Mouse (Mus musculus) forebrain, embryonic 11.5 days (tissue): ENCODE results near the gene Gm28048. TPM values are rescaled to one million over a fixed set of nuclear protein-coding genes. Genes with fewer than 3 reads are reported as not detected.
A peak's percentile ranks its signal among the peaks of the same experiment; 100 is the strongest.

Experiments used
- ATAC-seq: fragments of 200-750 bp; cut with Nextera tagmentation; replicated peaks from 2 replicates; pipeline ENCODE4 v1.8.0; 2017; ENCODE audit warnings: moderate TSS enrichment; ENCODE audit not compliant: low FRiP score
- DNase-seq: peaks from one replicate; pipeline ENCODE4 v3.0.0-alpha.2; 2017; ENCODE audit warnings: low spot score
- H3K27ac ChIP-seq: fragments of 300-500 bp; sonication (generic); 2 replicates; pipeline ENCODE4 v1.5.1; 2014; ENCODE audit warnings: low read depth, low read length
- H3K27me3 ChIP-seq: fragments of 300-500 bp; sonication (generic); 2 replicates; pipeline ENCODE4 v1.6.1; 2014; ENCODE audit warnings: mild to moderate bottlenecking, low read length, mixed read lengths; ENCODE audit not compliant: control insufficient read depth, insufficient read depth
- H3K36me3 ChIP-seq: fragments of 300-500 bp; sonication (generic); 2 replicates; pipeline ENCODE4 v1.6.1; 2014; ENCODE audit warnings: mild to moderate bottlenecking, low read length, moderate library complexity, mixed read lengths; ENCODE audit not compliant: control insufficient read depth, insufficient read depth
- H3K4me1 ChIP-seq: fragments of 300-500 bp; sonication (generic); replicated peaks from 2 replicates; pipeline ENCODE4 v1.6.1; 2014; ENCODE audit warnings: low read length, mixed read lengths; ENCODE audit not compliant: control insufficient read depth, insufficient read depth
- H3K4me2 ChIP-seq: fragments of 300-500 bp; sonication (generic); 2 replicates; pipeline ENCODE4 v1.6.1; 2014; ENCODE audit warnings: low read depth, mild to moderate bottlenecking, low read length, moderate library complexity, mixed read lengths; ENCODE audit not compliant: severe bottlenecking
- H3K4me3 ChIP-seq: fragments of 300-500 bp; sonication (generic); 2 replicates; pipeline ENCODE4 v1.5.1; 2014; ENCODE audit warnings: low read depth, low read length
- H3K9ac ChIP-seq: fragments of 300-500 bp; sonication (generic); 2 replicates; pipeline ENCODE4 v1.6.1; 2014; ENCODE audit warnings: low read length
- H3K9me3 ChIP-seq: fragments of 300-500 bp; sonication (generic); 2 replicates; pipeline ENCODE4 v1.6.1; 2016; ENCODE audit warnings: low read length, mixed read lengths; ENCODE audit not compliant: control insufficient read depth
- WGBS: fragments of 180-500 bp; shearing (Covaris S2); extraction: QIAGEN DNeasy Blood & Tissue Kit; methylation state at CpG from one replicate; pipeline ENCODE4 v1.1.7; 2014; 5-methylcytosine and 5-hydroxymethylcytosine counted together
- polyA plus RNA-seq: library from polyadenylated mRNA; unstranded; fragments of >200 nt; fragmentation: Nextera tagmentation; extraction: Ambion mirVana; gene quantifications from 2 replicates; pipeline ENCODE4 v1.2.1, GENCODE M21; 2014

Gm28048 gene
- polyA plus RNA-seq, 1 experiment from 2014 or later = 5.8 TPM

DNA sequence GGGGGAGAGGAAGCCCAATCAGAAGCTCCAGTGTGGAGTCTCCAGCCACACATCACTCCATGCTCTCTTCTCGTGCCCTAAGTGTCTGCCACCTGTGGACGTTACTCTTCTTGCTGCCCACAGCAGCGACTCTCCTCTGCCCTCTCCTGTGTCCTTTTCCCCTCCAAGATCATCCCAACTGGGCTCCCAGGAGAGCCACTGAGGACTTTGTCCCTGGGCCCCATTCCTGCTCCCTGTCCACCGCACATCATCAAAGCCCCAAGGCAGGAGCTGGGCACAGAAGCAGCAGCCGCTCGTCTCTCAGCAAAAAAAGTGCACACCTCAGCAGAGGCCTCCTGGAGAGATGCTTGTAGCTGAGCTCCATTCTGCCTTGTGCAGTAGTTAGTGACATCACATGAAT is 33.1 kb upstream of the Gm28048 start:
- Histone ChIP-seq H3K4me2 (no peak overlapping the region), H3K27ac (no peak overlapping the region), H3K9ac (no peak overlapping the region), H3K4me1 (no peaks in the 10 kb centered on the region), H3K36me3 (no peaks in the 10 kb centered on the region), H3K9me3 (no peaks in the 10 kb centered on the region), H3K27me3 (no peaks in the 10 kb centered on the region), H3K4me3 (no peak overlapping the region)
- WGBS = 76% methylated on average over 6 of the region's 6 CpGs
- DNase-seq (no peak), ATAC-seq (no peak)

DNA sequence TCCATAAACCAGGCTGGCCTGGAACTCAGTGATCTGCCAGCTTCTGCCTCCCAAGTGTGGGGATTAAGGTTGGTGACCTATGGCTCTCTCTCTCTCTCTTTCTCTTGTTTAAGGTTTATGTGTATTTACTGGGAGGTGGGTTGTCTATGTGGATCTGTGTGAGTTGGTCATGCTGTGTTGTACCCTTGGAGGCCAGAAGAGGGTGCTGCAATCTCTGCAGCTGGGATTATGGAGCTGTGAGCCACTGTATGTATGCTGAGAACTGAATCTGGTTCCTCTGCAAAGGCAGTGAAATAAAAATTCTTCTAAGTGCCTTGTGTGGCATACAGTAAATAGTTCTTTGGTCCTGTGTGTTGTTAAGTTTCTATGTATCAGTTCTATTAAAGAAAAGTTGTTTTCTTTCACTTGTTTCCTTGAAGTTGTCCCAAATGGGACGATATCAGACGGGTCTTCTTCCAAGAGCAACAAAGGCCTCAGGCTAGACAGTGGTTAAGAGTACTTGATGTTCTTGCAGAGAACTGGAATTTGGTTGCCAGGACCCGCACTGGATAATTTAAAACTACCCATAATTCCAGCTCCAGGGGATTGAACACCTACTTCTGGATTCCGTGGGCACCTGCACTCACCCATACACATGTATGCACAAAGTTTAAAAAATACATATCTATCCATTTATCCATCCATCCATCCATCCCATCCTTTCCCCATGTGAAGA is 31.8 kb upstream of the Gm28048 start:
- no peaks in the 10 kb centered on the region for H3K36me3 ChIP-seq
- H3K27ac ChIP-seq = no peak overlapping the region
- H3K4me2 ChIP-seq = no peak overlapping the region
- ATAC-seq (no peak), DNase-seq (no peak)
- no peaks in the 10 kb centered on the region for H3K9me3 ChIP-seq
- WGBS = 88% methylated on average over 4 of the region's 4 CpGs
- no peak overlapping the region for H3K4me3 ChIP-seq
- no peaks in the 10 kb centered on the region for H3K4me1 ChIP-seq
- no peak overlapping the region for H3K9ac ChIP-seq
- H3K27me3 ChIP-seq = no peaks in the 10 kb centered on the region

DNA sequence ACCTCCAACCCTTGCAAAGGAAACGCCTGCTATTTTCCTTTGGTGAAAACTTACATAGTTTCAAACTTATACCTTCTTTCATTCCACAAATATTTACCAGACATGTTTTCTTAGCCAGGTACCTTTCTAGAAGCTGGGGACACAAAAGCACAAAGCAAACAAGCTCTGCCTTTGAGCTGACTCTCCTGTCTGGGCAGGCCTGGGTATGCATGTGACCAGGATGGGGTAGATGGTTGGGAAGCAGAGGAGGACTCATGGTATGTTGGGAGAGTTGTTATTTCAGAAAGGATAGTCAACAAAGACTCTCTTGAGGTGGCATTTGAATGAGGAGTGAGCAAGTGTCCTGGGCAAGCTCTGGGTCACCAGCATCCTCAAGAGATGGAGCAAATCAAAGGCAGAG is 31.2 kb upstream of the Gm28048 start:
- no peak for ATAC-seq
- Histone ChIP-seq H3K9ac (no peak overlapping the region), H3K4me3 (no peak overlapping the region)

DNA sequence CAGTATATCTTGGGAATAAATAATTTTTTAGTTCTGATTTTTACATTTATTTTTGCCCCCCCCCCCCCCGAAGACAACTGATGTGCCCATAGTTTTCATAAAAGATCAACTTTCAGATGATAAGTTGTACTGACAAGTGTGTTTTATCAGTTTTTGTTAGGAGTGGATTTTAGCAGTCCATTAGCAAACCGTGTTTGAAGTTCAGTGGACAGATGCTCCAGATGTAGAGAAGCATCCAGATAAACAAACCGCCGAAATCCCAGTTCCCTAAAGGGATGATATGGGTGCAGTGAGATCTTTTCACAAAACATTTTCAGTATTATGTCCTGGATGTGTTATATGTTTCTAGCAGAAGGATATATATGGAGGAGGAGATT is 26.9 kb upstream of the Gm28048 start:
- Histone ChIP-seq H3K36me3 (peaks cover 4% of the 10 kb centered on the region; the same call in 1 of the 2 replicates), H3K9ac (peak overlapping the region; percentile 70), H3K4me1 (0 out of 2 replicates have a peak, but pooled peaks cover 3% of the 10 kb centered on the region), H3K27ac (no peak overlapping the region), H3K27me3 (no peaks in the 10 kb centered on the region), H3K4me2 (peak overlapping the region; percentile 48), H3K4me3 (peak overlapping the region; percentile 50), H3K9me3 (no peaks in the 10 kb centered on the region)
- no peak for ATAC-seq
- 47% methylated on average over 4 of the region's 4 CpGs for WGBS
- DNase-seq = no peak

More for the DNA sequence above, 31.2 kb upstream of the Gm28048 start:
- Histone ChIP-seq H3K9me3 (no peaks in the 10 kb centered on the region), H3K27me3 (no peaks in the 10 kb centered on the region), H3K4me1 (no peaks in the 10 kb centered on the region), H3K27ac (no peak overlapping the region), H3K4me2 (no peak overlapping the region), H3K36me3 (no peaks in the 10 kb centered on the region)
- DNase-seq = no peak
- 80% methylated on average over 1 of the region's 1 CpGs for WGBS

DNA sequence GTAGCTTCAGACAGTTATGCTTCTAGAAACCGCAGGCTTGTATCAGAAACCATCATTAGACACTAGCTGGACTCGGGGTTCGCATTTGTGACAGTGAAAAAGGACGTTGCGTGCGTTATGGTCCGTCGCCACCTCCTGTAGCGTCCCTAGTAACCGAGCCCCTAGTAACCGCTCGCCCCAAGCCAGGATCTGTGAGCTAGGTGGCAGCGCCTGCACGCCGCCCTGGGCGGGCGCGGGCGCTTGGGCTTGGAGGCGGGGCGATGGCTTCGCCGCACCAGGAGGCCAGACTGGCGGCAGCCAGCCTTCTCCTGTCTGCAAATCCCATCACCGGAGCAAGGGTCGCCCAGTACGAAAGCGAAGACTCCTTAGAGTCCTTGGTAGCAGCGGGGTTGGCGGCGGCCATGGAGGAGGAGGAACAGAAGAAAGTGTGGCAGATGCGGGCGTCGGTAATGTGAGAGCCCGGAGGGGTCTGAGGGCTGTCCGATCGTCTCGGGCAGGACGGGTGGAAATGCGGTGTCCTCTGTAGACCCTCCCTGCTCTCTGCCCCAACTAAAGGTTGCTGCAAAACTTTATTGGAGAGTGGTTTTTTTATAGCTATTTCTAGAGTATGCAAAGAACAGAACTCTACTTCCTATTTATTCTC is 26.4 kb upstream of the Gm28048 start:
- Histone ChIP-seq H3K36me3 (peaks cover 4% of the 10 kb centered on the region; the same call in 1 of the 2 replicates), H3K27ac (peak overlapping the region; percentile 83), H3K4me2 (peak overlapping the region; percentile 48), H3K27me3 (no peaks in the 10 kb centered on the region), H3K4me1 (0 out of 2 replicates have a peak, but pooled peaks cover 3% of the 10 kb centered on the region), H3K4me3 (peak overlapping the region; percentile 50), H3K9me3 (no peaks in the 10 kb centered on the region), H3K9ac (peak overlapping the region; percentile 70)
- peak; percentile 91 for DNase-seq
- ATAC-seq = peak; percentile 97
- WGBS = under 1% methylated on average over 40 of the region's 40 CpGs

DNA sequence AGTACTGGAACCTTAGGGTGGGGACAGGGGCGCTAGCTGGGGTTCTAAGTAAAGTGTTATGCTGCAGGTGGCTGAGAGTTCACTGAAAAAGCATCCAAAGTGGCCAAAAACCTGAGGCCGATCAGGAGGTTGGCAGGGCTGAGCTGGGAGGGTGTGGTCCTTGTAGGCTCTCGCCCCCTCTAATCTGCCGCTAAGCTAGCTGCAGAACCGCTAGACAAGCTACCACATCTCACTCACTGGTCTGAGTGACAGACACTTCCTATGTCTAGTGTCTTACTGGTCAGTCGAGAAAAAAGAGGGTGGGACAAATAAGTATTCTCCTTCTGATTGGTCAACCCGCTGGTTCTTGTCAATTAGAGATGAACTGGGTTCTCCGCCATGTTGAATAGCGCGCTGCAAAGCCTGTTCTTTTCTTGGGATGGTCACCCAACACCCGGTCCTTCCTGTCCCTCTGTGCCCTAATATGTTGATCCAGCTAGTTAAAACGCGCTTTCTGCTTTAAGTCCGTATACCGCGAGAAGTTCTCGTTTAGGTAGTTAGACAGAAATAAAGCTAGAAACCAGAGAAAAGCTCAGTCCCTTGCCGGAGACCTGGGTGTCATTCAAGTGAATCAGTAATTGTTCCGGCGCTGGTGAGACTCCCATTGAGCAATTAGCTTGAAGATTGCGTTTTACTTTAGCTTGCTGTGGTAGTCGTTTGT is 25.7 kb upstream of the Gm28048 start, which contains the start of gene Fam161a:
Fam161a (plus strand) TSS at position 51 of the 700 bp plus-strand sequence.
- peak within 1 kb of the TSS; percentile 48 for H3K4me2 ChIP-seq
- DNase-seq = peak; percentile 75
- H3K27ac ChIP-seq = peak within 1 kb of the TSS; percentile 83
- H3K9ac ChIP-seq = peak within 1 kb of the TSS; percentile 70
- H3K9me3 ChIP-seq = no peaks in the 10 kb centered on the region
- no peaks in the 10 kb centered on the region for H3K27me3 ChIP-seq
- 0 out of 2 replicates have a peak, but pooled peaks cover 3% of the 10 kb centered on the region for H3K4me1 ChIP-seq
- ATAC-seq = peak; percentile 94
- peaks cover 5% of the 10 kb centered on the region; the same call in 1 of the 2 replicates for H3K36me3 ChIP-seq
- peak within 1 kb of the TSS; percentile 50 for H3K4me3 ChIP-seq
- under 1% methylated on average over 22 of the region's 22 CpGs for WGBS

DNA sequence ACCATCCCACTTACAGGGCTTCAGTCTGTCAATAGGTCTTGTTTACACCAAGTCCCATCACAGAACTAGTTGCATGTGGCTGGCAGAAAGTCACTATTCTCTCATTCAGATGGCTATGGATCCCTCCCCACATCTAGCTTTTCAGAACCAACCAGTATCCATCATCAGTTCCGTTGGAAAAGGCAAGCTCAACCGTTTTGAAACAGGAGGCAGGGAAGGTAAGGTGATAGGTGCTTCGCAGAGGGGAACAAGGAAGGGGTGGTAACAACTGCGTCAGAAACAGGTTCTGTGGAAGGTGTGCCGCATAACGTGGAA is 25.2 kb upstream of the Gm28048 start:
- H3K4me1 ChIP-seq = 0 out of 2 replicates have a peak, but pooled peaks cover 3% of the 10 kb centered on the region
- peak; percentile 25; the same call in 1 of the 2 replicates for ATAC-seq
- peak overlapping the region; percentile 70 for H3K9ac ChIP-seq
- WGBS = 10% methylated on average over 6 of the region's 6 CpGs
- no peak for DNase-seq
- H3K9me3 ChIP-seq = no peaks in the 10 kb centered on the region
- peaks cover 10% of the 10 kb centered on the region; the same call in 1 of the 2 replicates for H3K36me3 ChIP-seq
- H3K27me3 ChIP-seq = no peaks in the 10 kb centered on the region
- H3K4me2 ChIP-seq = peak overlapping the region; percentile 48
- H3K4me3 ChIP-seq = peak overlapping the region; percentile 50
- peak overlapping the region; percentile 57; the same call in 1 of the 2 replicates for H3K27ac ChIP-seq

DNA sequence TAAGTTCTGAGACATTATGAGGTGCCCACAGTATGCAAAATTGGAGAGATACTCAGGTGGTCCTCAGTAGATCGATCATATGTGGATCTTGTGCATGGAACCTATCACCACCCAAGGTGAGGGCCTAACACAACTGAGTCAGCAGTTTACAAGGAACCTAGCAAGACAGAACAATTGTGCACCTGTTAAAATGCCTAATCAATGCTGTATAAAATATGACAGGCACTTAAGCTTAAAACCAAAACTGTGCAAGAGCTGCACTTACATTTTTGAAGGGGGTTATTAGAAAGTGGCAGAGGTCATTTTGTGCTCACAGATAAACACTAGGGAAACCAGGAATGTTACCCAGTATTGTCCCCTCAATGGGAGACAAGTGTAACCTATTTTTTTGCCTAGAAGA is 23.4 kb upstream of the Gm28048 start:
- 96% methylated on average over 1 of the region's 1 CpGs for WGBS
- DNase-seq = no peak
- H3K36me3 ChIP-seq = peaks cover 23% of the 10 kb centered on the region; the same call in 1 of the 2 replicates
- H3K9ac ChIP-seq = no peak overlapping the region
- H3K4me2 ChIP-seq = no peak overlapping the region
- no peaks in the 10 kb centered on the region for H3K27me3 ChIP-seq
- 0 out of 2 replicates have a peak, but pooled peaks cover 3% of the 10 kb centered on the region for H3K4me1 ChIP-seq
- H3K27ac ChIP-seq = no peak overlapping the region
- H3K9me3 ChIP-seq = no peaks in the 10 kb centered on the region
- no peak for ATAC-seq
- H3K4me3 ChIP-seq = no peak overlapping the region
